Mouse (Mus musculus) liver (tissue): ENCODE measurements around the gene Adgrf2.
A peak's percentile ranks its signal among the peaks of the same experiment; 100 is the strongest.

Experiments
- DNase-seq: peaks from one replicate; pipeline ENCODE4 v3.0.0-alpha.2; 2020; ENCODE audit warnings: mixed read lengths

Gene Adgrf2

GRCm38 (mm10) chr17:42741801-42742217 is at the start of gene Adgrf2:
TSS of gene Adgrf2 (minus strand) at chr17:42742179.
- DNase-seq: no peak

- DNase-seq: no peak
Observed at GRCm38 (mm10) chr17:42790787-42791186, 48.8 kb upstream of the Adgrf2 start.

- no peak for DNase-seq
Observed at GRCm38 (mm10) chr17:42789723-42790122, 47.7 kb upstream of the Adgrf2 start.

GRCm38 (mm10) chr17:42788686-42789453 is 46.9 kb upstream of the Adgrf2 start:
- DNase-seq: no peak

GRCm38 (mm10) chr17:42782156-42782757 is 40.3 kb upstream of the Adgrf2 start:
- peak; percentile 62 for DNase-seq

GRCm38 (mm10) chr17:42753791-42754190 is 11.8 kb upstream of the Adgrf2 start:
- DNase-seq: no peak

- no peak for DNase-seq
Observed at GRCm38 (mm10) chr17:42752173-42752572, 10.2 kb upstream of the Adgrf2 start.

GRCm38 (mm10) chr17:42745657-42746420 is 3.9 kb upstream of the Adgrf2 start:
- no peak for DNase-seq

- DNase-seq: no peak
Observed at GRCm38 (mm10) chr17:42742823-42743222, 844 bp upstream of the Adgrf2 start.

GRCm38 (mm10) chr17:42738794-42739193 is 3.2 kb downstream of the Adgrf2 start:
- DNase-seq: no peak

- DNase-seq: no peak
Observed at GRCm38 (mm10) chr17:42717161-42717560, 24.8 kb downstream of the Adgrf2 start.

- no peak for DNase-seq
Observed at GRCm38 (mm10) chr17:42714991-42715390, 27.0 kb downstream of the Adgrf2 start.

- no peak for DNase-seq
Observed at GRCm38 (mm10) chr17:42710717-42711116, 31.3 kb downstream of the Adgrf2 start.

- DNase-seq: no peak
Observed at GRCm38 (mm10) chr17:42705611-42706010, 36.4 kb downstream of the Adgrf2 start.

- no peak for DNase-seq
Observed at GRCm38 (mm10) chr17:42702198-42702597, 39.8 kb downstream of the Adgrf2 start.

GRCm38 (mm10) chr17:42694730-42695129 is 47.2 kb downstream of the Adgrf2 start:
- no peak for DNase-seq

GRCm38 (mm10) chr17:42692136-42692535 is 49.8 kb downstream of the Adgrf2 start, which contains the start of gene Adgrf4:
TSS of gene Adgrf4 (minus strand) at chr17:42692284.
- DNase-seq: no peak

- no peak for DNase-seq
Observed at GRCm38 (mm10) chr17:42690531-42690930, 51.4 kb downstream of the Adgrf2 start.
